Mouse (Mus musculus): Measurements from ENCODE around the gene Atf7. TPM values are rescaled to one million over a fixed set of nuclear protein-coding genes. Genes with fewer than 3 reads are reported as not detected.

Atf7 gene
- polyA plus RNA-seq, 1 experiment from 2014 or later = 40.6 TPM

- H3K4me3 ChIP-seq (replicated peaks; ENCODE audit: low read length) = peak overlapping the region; percentile 79
- H3K27me3 ChIP-seq (ENCODE audit: control insufficient read depth, insufficient read depth, low read length) = no peaks in the 10 kb centered on the region
- WGBS = 2% methylated on average over 17 of the region's 17 CpGs
- H3K36me3 ChIP-seq (ENCODE audit: control insufficient read depth, insufficient read depth, low read length) = no peaks in the 10 kb centered on the region
- H3K9me3 ChIP-seq (replicated peaks; ENCODE audit: control insufficient read depth, low read length) = no peaks in the 10 kb centered on the region
- ATAC-seq (ENCODE audit: insufficient read depth, low FRiP score) = no peak
- H3K27ac ChIP-seq (ENCODE audit: low read length) = peak overlapping the region; percentile 100
- H3K4me1 ChIP-seq (ENCODE audit: control insufficient read depth, insufficient read depth, low read length) = peaks cover 12% of the 10 kb centered on the region
- peak overlapping the region; percentile 97 for H3K9ac ChIP-seq (ENCODE audit: low read length)
- H3K4me2 ChIP-seq (ENCODE audit: low read depth, low read length) = peak overlapping the region; percentile 66
Measured at GRCm38 (mm10) chr15:102624291-102624969, 834 bp downstream of the Atf7 start.

- WGBS = 76% methylated on average over 3 of the region's 3 CpGs
- H3K4me3 ChIP-seq (replicated peaks; ENCODE audit: low read length) = peak overlapping the region; percentile 27
- H3K9me3 ChIP-seq (replicated peaks; ENCODE audit: control insufficient read depth, low read length) = no peaks in the 10 kb centered on the region
- peak overlapping the region; percentile 52 for H3K4me2 ChIP-seq (ENCODE audit: low read depth, low read length)
- peak overlapping the region; percentile 23; the same call in 1 of the 2 replicates for H3K27ac ChIP-seq (ENCODE audit: low read length)
- H3K4me1 ChIP-seq (ENCODE audit: control insufficient read depth, insufficient read depth, low read length) = peaks cover 12% of the 10 kb centered on the region
- no peaks in the 10 kb centered on the region for H3K36me3 ChIP-seq (ENCODE audit: control insufficient read depth, insufficient read depth, low read length)
- H3K27me3 ChIP-seq (ENCODE audit: control insufficient read depth, insufficient read depth, low read length) = no peaks in the 10 kb centered on the region
- no peak for ATAC-seq (ENCODE audit: insufficient read depth, low FRiP score)
- no peak overlapping the region for H3K9ac ChIP-seq (ENCODE audit: low read length)
Measured at GRCm38 (mm10) chr15:102623121-102623520, 2.1 kb downstream of the Atf7 start.

GRCm38 (mm10) chr15:102622536-102622935 is 2.7 kb downstream of the Atf7 start:
- H3K9me3 ChIP-seq (replicated peaks; ENCODE audit: control insufficient read depth, low read length) = no peaks in the 10 kb centered on the region
- H3K27ac ChIP-seq (ENCODE audit: low read length) = peak overlapping the region; percentile 23; the same call in 1 of the 2 replicates
- no peak for ATAC-seq (ENCODE audit: insufficient read depth, low FRiP score)
- H3K9ac ChIP-seq (ENCODE audit: low read length) = no peak overlapping the region
- H3K4me3 ChIP-seq (replicated peaks; ENCODE audit: low read length) = no peak overlapping the region
- peak overlapping the region; percentile 52; the same call in 1 of the 2 replicates for H3K4me2 ChIP-seq (ENCODE audit: low read depth, low read length)
- H3K27me3 ChIP-seq (ENCODE audit: control insufficient read depth, insufficient read depth, low read length) = no peaks in the 10 kb centered on the region
- H3K36me3 ChIP-seq (ENCODE audit: control insufficient read depth, insufficient read depth, low read length) = no peaks in the 10 kb centered on the region
- peaks cover 12% of the 10 kb centered on the region for H3K4me1 ChIP-seq (ENCODE audit: control insufficient read depth, insufficient read depth, low read length)

GRCm38 (mm10) chr15:102620765-102621164 is 4.5 kb downstream of the Atf7 start:
- Histone ChIP-seq H3K4me2 (ENCODE audit: low read depth, low read length) (no peak overlapping the region), H3K36me3 (ENCODE audit: control insufficient read depth, insufficient read depth, low read length) (no peaks in the 10 kb centered on the region), H3K27me3 (ENCODE audit: control insufficient read depth, insufficient read depth, low read length) (no peaks in the 10 kb centered on the region), H3K27ac (ENCODE audit: low read length) (no peak overlapping the region), H3K4me3 (replicated peaks; ENCODE audit: low read length) (no peak overlapping the region), H3K4me1 (ENCODE audit: control insufficient read depth, insufficient read depth, low read length) (peaks cover 12% of the 10 kb centered on the region), H3K9me3 (replicated peaks; ENCODE audit: control insufficient read depth, low read length) (no peaks in the 10 kb centered on the region), H3K9ac (ENCODE audit: low read length) (no peak overlapping the region)
- ATAC-seq (ENCODE audit: insufficient read depth, low FRiP score) = no peak
- 85% methylated on average over 1 of the region's 1 CpGs for WGBS

- no peak overlapping the region for H3K9ac ChIP-seq (ENCODE audit: low read length)
- no peaks in the 10 kb centered on the region for H3K36me3 ChIP-seq (ENCODE audit: control insufficient read depth, insufficient read depth, low read length)
- no peak overlapping the region for H3K4me2 ChIP-seq (ENCODE audit: low read depth, low read length)
- no peaks in the 10 kb centered on the region for H3K9me3 ChIP-seq (replicated peaks; ENCODE audit: control insufficient read depth, low read length)
- no peak for ATAC-seq (ENCODE audit: insufficient read depth, low FRiP score)
- H3K4me1 ChIP-seq (ENCODE audit: control insufficient read depth, insufficient read depth, low read length) = peaks cover 12% of the 10 kb centered on the region
- H3K27me3 ChIP-seq (ENCODE audit: control insufficient read depth, insufficient read depth, low read length) = no peaks in the 10 kb centered on the region
- 93% methylated on average over 5 of the region's 5 CpGs for WGBS
- H3K27ac ChIP-seq (ENCODE audit: low read length) = no peak overlapping the region
- no peak overlapping the region for H3K4me3 ChIP-seq (replicated peaks; ENCODE audit: low read length)
Measured at GRCm38 (mm10) chr15:102619486-102619885, 5.8 kb downstream of the Atf7 start.

- Histone ChIP-seq H3K27ac (ENCODE audit: low read length) (no peak overlapping the region), H3K9ac (ENCODE audit: low read length) (no peak overlapping the region), H3K4me2 (ENCODE audit: low read depth, low read length) (no peak overlapping the region), H3K36me3 (ENCODE audit: control insufficient read depth, insufficient read depth, low read length) (no peaks in the 10 kb centered on the region), H3K9me3 (replicated peaks; ENCODE audit: control insufficient read depth, low read length) (no peaks in the 10 kb centered on the region), H3K4me1 (ENCODE audit: control insufficient read depth, insufficient read depth, low read length) (0 out of 2 replicates have a peak, but pooled peaks cover 4% of the 10 kb centered on the region), H3K27me3 (ENCODE audit: control insufficient read depth, insufficient read depth, low read length) (no peaks in the 10 kb centered on the region), H3K4me3 (replicated peaks; ENCODE audit: low read length) (no peak overlapping the region)
- no peak for ATAC-seq (ENCODE audit: insufficient read depth, low FRiP score)
- 88% methylated on average over 1 of the region's 1 CpGs for WGBS
Measured at GRCm38 (mm10) chr15:102617654-102618053, 7.6 kb downstream of the Atf7 start.

- no peak overlapping the region for H3K9ac ChIP-seq (ENCODE audit: low read length)
- WGBS = 92% methylated on average over 2 of the region's 2 CpGs
- no peak overlapping the region for H3K27ac ChIP-seq (ENCODE audit: low read length)
- H3K4me2 ChIP-seq (ENCODE audit: low read depth, low read length) = no peak overlapping the region
- no peaks in the 10 kb centered on the region for H3K27me3 ChIP-seq (ENCODE audit: control insufficient read depth, insufficient read depth, low read length)
- no peak for ATAC-seq (ENCODE audit: insufficient read depth, low FRiP score)
- no peak overlapping the region for H3K4me3 ChIP-seq (replicated peaks; ENCODE audit: low read length)
- H3K4me1 ChIP-seq (ENCODE audit: control insufficient read depth, insufficient read depth, low read length) = no peaks in the 10 kb centered on the region
- no peaks in the 10 kb centered on the region for H3K36me3 ChIP-seq (ENCODE audit: control insufficient read depth, insufficient read depth, low read length)
- no peaks in the 10 kb centered on the region for H3K9me3 ChIP-seq (replicated peaks; ENCODE audit: control insufficient read depth, low read length)
Measured at GRCm38 (mm10) chr15:102616174-102616573, 9.1 kb downstream of the Atf7 start.

GRCm38 (mm10) chr15:102614224-102614623 is 11.0 kb downstream of the Atf7 start:
- H3K36me3 ChIP-seq (ENCODE audit: control insufficient read depth, insufficient read depth, low read length) = peaks cover 4% of the 10 kb centered on the region; the same call in 1 of the 2 replicates
- H3K27me3 ChIP-seq (ENCODE audit: control insufficient read depth, insufficient read depth, low read length) = no peaks in the 10 kb centered on the region
- peaks cover 3% of the 10 kb centered on the region; the same call in 1 of the 2 replicates for H3K4me1 ChIP-seq (ENCODE audit: control insufficient read depth, insufficient read depth, low read length)
- H3K9me3 ChIP-seq (replicated peaks; ENCODE audit: control insufficient read depth, low read length) = no peaks in the 10 kb centered on the region
- H3K4me2 ChIP-seq (ENCODE audit: low read depth, low read length) = no peak overlapping the region
- H3K4me3 ChIP-seq (replicated peaks; ENCODE audit: low read length) = no peak overlapping the region
- no peak overlapping the region for H3K9ac ChIP-seq (ENCODE audit: low read length)
- H3K27ac ChIP-seq (ENCODE audit: low read length) = no peak overlapping the region
- no peak for ATAC-seq (ENCODE audit: insufficient read depth, low FRiP score)

GRCm38 (mm10) chr15:102612966-102613365 is 12.3 kb downstream of the Atf7 start:
- no peaks in the 10 kb centered on the region for H3K27me3 ChIP-seq (ENCODE audit: control insufficient read depth, insufficient read depth, low read length)
- no peak overlapping the region for H3K4me2 ChIP-seq (ENCODE audit: low read depth, low read length)
- no peak overlapping the region for H3K27ac ChIP-seq (ENCODE audit: low read length)

More at GRCm38 (mm10) chr15:102612966-102613365, 12.3 kb downstream of the Atf7 start:
- peaks cover 3% of the 10 kb centered on the region; the same call in 1 of the 2 replicates for H3K4me1 ChIP-seq (ENCODE audit: control insufficient read depth, insufficient read depth, low read length)
- H3K9ac ChIP-seq (ENCODE audit: low read length) = no peak overlapping the region
- H3K9me3 ChIP-seq (replicated peaks; ENCODE audit: control insufficient read depth, low read length) = no peaks in the 10 kb centered on the region
- no peak for ATAC-seq (ENCODE audit: insufficient read depth, low FRiP score)
- no peak overlapping the region for H3K4me3 ChIP-seq (replicated peaks; ENCODE audit: low read length)
- peaks cover 4% of the 10 kb centered on the region; the same call in 1 of the 2 replicates for H3K36me3 ChIP-seq (ENCODE audit: control insufficient read depth, insufficient read depth, low read length)
